Mouse (Mus musculus) ES-E14 (cell line): ENCODE measurements around the gene Sfxn5.

Source experiments
- ZC3H11A ChIP-seq: IDR thresholded peaks from 2 replicates; pipeline ENCODE4 v1.6.1; 2012; ENCODE audit warnings: low read depth, mild to moderate bottlenecking, inconsistent platforms, low read length, borderline replicate concordance
- ZNF384 ChIP-seq: IDR thresholded peaks from 2 replicates; pipeline ENCODE4 v1.6.1; 2012; ENCODE audit warnings: low read depth, low read length, inconsistent platforms

- TF ChIP-seq ZC3H11A = no peak
- no peak for TF ChIP-seq ZNF384
Measured at GRCm38 (mm10) chr6:85226570-85226969, 106.7 kb downstream of the Sfxn5 start.
